Mouse (Mus musculus) forebrain, postnatal 0 days (tissue): ENCODE results near the gene Dab1. TPM values are rescaled to one million over a fixed set of nuclear protein-coding genes. Genes with fewer than 3 reads are reported as not detected.

Experiments used
- ATAC-seq: fragments of 200-750 bp; cut with Nextera tagmentation; 2 replicates; pipeline ENCODE4 v1.8.0; 2017; ENCODE audit warnings: mild to moderate bottlenecking, moderate library complexity
- DNase-seq: peaks from one replicate; pipeline ENCODE4 v3.0.0-alpha.2; 2015
- H3K27ac ChIP-seq: fragments of 300-500 bp; sonication (generic); 2 replicates; pipeline ENCODE4 v1.5.1; 2014; ENCODE audit warnings: low read depth, mild to moderate bottlenecking, antibody characterized with exemption, low read length, moderate library complexity, mixed read lengths
- H3K27me3 ChIP-seq: fragments of 300-500 bp; sonication (generic); 2 replicates; pipeline ENCODE4 v1.6.1; 2014; ENCODE audit warnings: mild to moderate bottlenecking, low read length, mixed read lengths; ENCODE audit not compliant: insufficient read depth
- H3K36me3 ChIP-seq: fragments of 300-500 bp; sonication (generic); 2 replicates; pipeline ENCODE4 v1.6.1; 2014; ENCODE audit warnings: mild to moderate bottlenecking, moderate library complexity; ENCODE audit not compliant: insufficient read depth
- H3K4me1 ChIP-seq: fragments of 300-500 bp; sonication (generic); 2 replicates; pipeline ENCODE4 v1.6.1; 2014; ENCODE audit warnings: antibody characterized with exemption; ENCODE audit not compliant: insufficient read depth
- H3K4me2 ChIP-seq: fragments of 300-500 bp; sonication (generic); 2 replicates; pipeline ENCODE4 v1.6.1; 2014; ENCODE audit warnings: low read depth, mild to moderate bottlenecking, moderate library complexity
- H3K4me3 ChIP-seq: fragments of 300-500 bp; sonication (generic); 2 replicates; pipeline ENCODE4 v1.5.1; 2014; ENCODE audit warnings: low read depth, low read length, mixed read lengths
- H3K9ac ChIP-seq: fragments of 300-500 bp; sonication (generic); 2 replicates; pipeline ENCODE4 v1.6.1; 2014; ENCODE audit warnings: mild to moderate bottlenecking
- H3K9me3 ChIP-seq: fragments of 300-500 bp; sonication (generic); 2 replicates; pipeline ENCODE4 v1.6.1; 2016; ENCODE audit warnings: low read length
- CTCF ChIP-seq: sonication (generic); IDR thresholded peaks from 2 replicates; pipeline ENCODE4 v1.5.1; 2016; ENCODE audit warnings: antibody characterized with exemption, control low read depth, low read depth
- WGBS: fragments of 180-500 bp; shearing (Covaris S2); extraction: QIAGEN DNeasy Blood & Tissue Kit; methylation state at CpG from one replicate; pipeline ENCODE4 v1.1.7; 2014; 5-methylcytosine and 5-hydroxymethylcytosine counted together
- polyA plus RNA-seq: library from polyadenylated mRNA; unstranded; fragments of >200 nt; fragmentation: Nextera tagmentation; extraction: Ambion mirVana; gene quantifications from 2 replicates; pipeline ENCODE4 v1.2.1, GENCODE M21; 2015
- total RNA-seq: library from RNA; depleted of rRNA; stranded (reverse); fragments of >200 nt; gene quantifications from 2 replicates; pipeline ENCODE4 v1.2.3, GENCODE M21; 2014

Dab1 gene
- total and polyA plus RNA-seq, 2 experiments from 2014 or later: 64.8 to 141 TPM

- Histone ChIP-seq H3K27me3 (no peaks in the 10 kb centered on the region), H3K4me3 (no peak overlapping the region), H3K36me3 (no peaks in the 10 kb centered on the region), H3K9ac (no peak overlapping the region), H3K9me3 (no peaks in the 10 kb centered on the region), H3K27ac (no peak overlapping the region), H3K4me1 (no peaks in the 10 kb centered on the region; the same call in 1 of the 2 replicates), H3K4me2 (no peak overlapping the region)
- no peak for DNase-seq
- 88% methylated on average over 9 of the region's 9 CpGs for WGBS
- no peak for ATAC-seq
- TF ChIP-seq CTCF: no peak
Observed at GRCm38 (mm10) chr4:103580021-103580420, 39.1 kb upstream of the Dab1 start.

GRCm38 (mm10) chr4:103615011-103615410 is 4.1 kb upstream of the Dab1 start:
- H3K36me3 ChIP-seq: no peaks in the 10 kb centered on the region
- no peak overlapping the region for H3K9ac ChIP-seq
- TF ChIP-seq CTCF: no peak
- ATAC-seq: no peak
- no peaks in the 10 kb centered on the region for H3K4me1 ChIP-seq
- H3K4me3 ChIP-seq: no peak overlapping the region
- H3K9me3 ChIP-seq: no peaks in the 10 kb centered on the region
- no peak overlapping the region for H3K4me2 ChIP-seq
- no peaks in the 10 kb centered on the region for H3K27me3 ChIP-seq
- 44% methylated on average over 3 of the region's 3 CpGs for WGBS
- no peak overlapping the region for H3K27ac ChIP-seq
- DNase-seq: no peak

- WGBS: under 1% methylated on average over 28 of the region's 28 CpGs
- DNase-seq: peak; percentile 47
- TF ChIP-seq CTCF: no peak
- Histone ChIP-seq H3K4me1 (no peaks in the 10 kb centered on the region), H3K27me3 (no peaks in the 10 kb centered on the region; the same call in 1 of the 2 replicates), H3K27ac (peak overlapping the region; percentile 78), H3K4me2 (peak overlapping the region; percentile 64), H3K4me3 (peak overlapping the region; percentile 55), H3K9me3 (no peaks in the 10 kb centered on the region), H3K36me3 (no peaks in the 10 kb centered on the region), H3K9ac (peak overlapping the region; percentile 68)
- ATAC-seq: no peak; the same call in 1 of the 2 replicates
Observed at GRCm38 (mm10) chr4:103619946-103620371, 800 bp downstream of the Dab1 start.

- Histone ChIP-seq H3K9ac (peak overlapping the region; percentile 68), H3K36me3 (no peaks in the 10 kb centered on the region), H3K4me1 (no peaks in the 10 kb centered on the region), H3K4me3 (peak overlapping the region; percentile 55), H3K9me3 (no peaks in the 10 kb centered on the region), H3K27ac (peak overlapping the region; percentile 78), H3K4me2 (peak overlapping the region; percentile 64), H3K27me3 (no peaks in the 10 kb centered on the region; the same call in 1 of the 2 replicates)
- no peak for DNase-seq
- ATAC-seq: peak; percentile 23
- TF ChIP-seq CTCF: no peak
- 5% methylated on average over 18 of the region's 18 CpGs for WGBS
Observed at GRCm38 (mm10) chr4:103620590-103621155, 1.5 kb downstream of the Dab1 start.

GRCm38 (mm10) chr4:103621586-103621985 is 2.4 kb downstream of the Dab1 start:
- Histone ChIP-seq H3K27ac (peak overlapping the region; percentile 78), H3K27me3 (no peaks in the 10 kb centered on the region; the same call in 1 of the 2 replicates), H3K4me2 (peak overlapping the region; percentile 64), H3K4me3 (peak overlapping the region; percentile 55), H3K9me3 (no peaks in the 10 kb centered on the region), H3K36me3 (no peaks in the 10 kb centered on the region), H3K4me1 (no peaks in the 10 kb centered on the region), H3K9ac (peak overlapping the region; percentile 68)
- no peak for DNase-seq
- TF ChIP-seq CTCF: no peak
- peak; percentile 50 for ATAC-seq
- WGBS: 18% methylated on average over 5 of the region's 5 CpGs

- no peaks in the 10 kb centered on the region for H3K27me3 ChIP-seq
- TF ChIP-seq CTCF: no peak
- H3K4me2 ChIP-seq: no peak overlapping the region
- no peaks in the 10 kb centered on the region for H3K36me3 ChIP-seq
- H3K27ac ChIP-seq: no peak overlapping the region
- H3K9ac ChIP-seq: no peak overlapping the region
- no peaks in the 10 kb centered on the region; the same call in 1 of the 2 replicates for H3K4me1 ChIP-seq
- no peak overlapping the region for H3K4me3 ChIP-seq
- no peaks in the 10 kb centered on the region for H3K9me3 ChIP-seq
- ATAC-seq (peak; percentile 48; the same call in 1 of the 2 replicates), DNase-seq (peak; percentile 27)
- WGBS: 61% methylated on average over 4 of the region's 4 CpGs
Observed at GRCm38 (mm10) chr4:103630177-103630576, 11.0 kb downstream of the Dab1 start.

- Histone ChIP-seq H3K4me3 (no peak overlapping the region), H3K27me3 (no peaks in the 10 kb centered on the region), H3K4me1 (peaks cover 13% of the 10 kb centered on the region), H3K9ac (no peak overlapping the region), H3K9me3 (no peaks in the 10 kb centered on the region), H3K4me2 (no peak overlapping the region), H3K36me3 (no peaks in the 10 kb centered on the region), H3K27ac (peak overlapping the region; percentile 67)
- no peak for TF ChIP-seq CTCF
- peak; percentile 67 for DNase-seq
- 16% methylated on average over 5 of the region's 5 CpGs for WGBS
- peak; percentile 93 for ATAC-seq
Observed at GRCm38 (mm10) chr4:103636168-103636776, 17.1 kb downstream of the Dab1 start.
